Mouse (Mus musculus) spleen, adult 2 months (tissue): Measurements from ENCODE around the gene Pbx2. TPM values are rescaled to one million over a fixed set of nuclear protein-coding genes. Genes with fewer than 3 reads are reported as not detected.

Experiments used
- DNase-seq, 2 experiments: peaks; one replicate each; pipeline versions ENCODE4 v3.0.0 to v3.0.0-alpha.2; 2012 to 2021; ENCODE audit warnings: low spot score in 2 of 2, low read depth in 1 of 2
- H3K27ac ChIP-seq: fragments of 200-500 bp; 2 replicates; pipeline ENCODE4 v1.5.1; 2012; ENCODE audit warnings: low read length, inconsistent platforms; ENCODE audit not compliant: insufficient read depth
- H3K27me3 ChIP-seq: fragments of 200-500 bp; 2 replicates; pipeline ENCODE4 v1.6.1; 2012; ENCODE audit warnings: mild to moderate bottlenecking, moderate library complexity, low read length, inconsistent platforms; ENCODE audit not compliant: control insufficient read depth, insufficient read depth
- H3K36me3 ChIP-seq: fragments of 200-500 bp; 2 replicates; pipeline ENCODE4 v1.6.1; 2012; ENCODE audit warnings: mild to moderate bottlenecking, low read length, inconsistent platforms; ENCODE audit not compliant: control insufficient read depth, insufficient read depth
- H3K4me1 ChIP-seq: fragments of 200-500 bp; 2 replicates; pipeline ENCODE4 v1.6.1; 2011; ENCODE audit warnings: inconsistent platforms; ENCODE audit not compliant: control insufficient read depth, insufficient read depth, insufficient read length
- H3K4me3 ChIP-seq: fragments of 200-500 bp; 2 replicates; pipeline ENCODE4 v1.5.1; 2011; ENCODE audit warnings: mild to moderate bottlenecking, inconsistent platforms; ENCODE audit not compliant: insufficient read depth, insufficient read length; ENCODE audit errors: extremely low read depth
- CTCF ChIP-seq: fragments of 200-500 bp; IDR thresholded peaks from 2 replicates; pipeline ENCODE4 v1.5.1; 2011; ENCODE audit warnings: mild to moderate bottlenecking, inconsistent platforms; ENCODE audit not compliant: insufficient read depth, insufficient read length, insufficient replicate concordance; ENCODE audit errors: extremely low read depth
- POLR2A ChIP-seq: fragments of 200-500 bp; IDR thresholded peaks from 2 replicates; pipeline ENCODE4 v1.6.1; 2011; ENCODE audit warnings: low read depth, low read length, inconsistent platforms
- WGBS: fragments of 180-500 bp; shearing (Covaris S2); methylation state at CpG from one replicate; pipeline ENCODE4 v1.1.7; 2018; 5-methylcytosine and 5-hydroxymethylcytosine counted together
- polyA plus RNA-seq: library from polyadenylated mRNA; depleted of rRNA; stranded (reverse); fragments of >200 nt; gene quantifications from 2 replicates; pipeline ENCODE4 v1.2.3, GENCODE M21; 2012

Gene Pbx2
- polyA plus RNA-seq, 1 experiment: 60.4 TPM

DNA sequence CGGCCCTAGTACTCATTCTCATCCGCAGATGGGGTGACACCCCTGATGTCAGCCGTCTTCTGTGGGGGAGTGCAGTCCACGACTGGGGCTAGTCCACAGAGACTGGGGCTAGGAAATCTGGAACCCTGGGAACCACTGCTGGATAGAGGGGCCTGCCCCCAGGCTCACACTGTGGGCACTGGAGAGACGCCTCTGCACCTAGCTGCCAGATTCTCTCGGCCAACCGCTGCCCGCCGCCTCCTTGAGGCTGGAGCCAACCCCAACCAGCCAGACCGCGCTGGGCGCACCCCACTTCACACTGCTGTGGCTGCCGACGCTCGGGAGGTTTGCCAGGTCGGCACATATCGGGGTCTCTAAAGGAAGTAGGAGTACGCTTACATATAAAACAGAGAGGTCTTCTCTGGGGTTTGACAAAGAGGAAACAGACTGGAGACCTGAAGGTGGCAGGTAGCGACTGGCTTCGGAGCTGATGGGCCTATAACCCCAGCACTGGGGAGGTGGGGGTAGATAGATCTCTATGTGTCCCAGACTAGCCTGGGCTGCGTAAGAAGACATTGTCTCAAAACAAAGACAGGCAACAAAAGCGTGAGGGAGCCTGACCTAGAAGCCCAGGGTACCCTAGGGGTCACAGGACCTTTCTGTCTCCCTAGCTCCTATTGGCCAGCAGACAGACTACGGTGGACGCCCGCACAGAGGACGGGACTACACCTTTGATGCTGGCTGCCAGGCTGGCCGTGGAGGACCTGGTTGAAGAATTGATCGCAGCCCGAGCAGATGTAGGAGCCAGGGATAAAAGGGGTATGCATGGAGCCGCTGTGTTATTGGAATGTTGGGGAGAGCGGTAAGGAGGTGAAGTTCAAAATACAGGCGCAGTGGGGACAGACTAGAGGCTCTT is 4.9 kb upstream of the Pbx2 start:
- peaks cover 9% of the 10 kb centered on the region; the same call in 1 of the 2 replicates for H3K4me1 ChIP-seq
- peak overlapping the region; percentile 89; the same call in 1 of the 2 replicates for H3K4me3 ChIP-seq
- peaks cover 2% of the 10 kb centered on the region; the same call in 1 of the 2 replicates for H3K36me3 ChIP-seq
- TF ChIP-seq CTCF: no peak
- no peak for TF ChIP-seq POLR2A
- no peak overlapping the region for H3K27ac ChIP-seq
- DNase-seq: no peak
- 51% methylated on average over 32 of the region's 32 CpGs for WGBS
- H3K27me3 ChIP-seq: no peaks in the 10 kb centered on the region

- Histone ChIP-seq H3K27ac (peak overlapping the region; percentile 90), H3K27me3 (no peaks in the 10 kb centered on the region), H3K4me3 (peak overlapping the region; percentile 89), H3K36me3 (peaks cover 3% of the 10 kb centered on the region; the same call in 1 of the 2 replicates), H3K4me1 (peaks cover 9% of the 10 kb centered on the region; the same call in 1 of the 2 replicates)
- DNase-seq: peak in 1 of 2 experiments; percentile 81
- WGBS: under 1% methylated on average over 38 of the region's 38 CpGs
- TF ChIP-seq POLR2A: no peak
- no peak for TF ChIP-seq CTCF
These were observed 4.2 kb upstream of the Pbx2 start for GRCm38 (mm10) chr17:34586796-34587422.

- Histone ChIP-seq H3K4me1 (peaks cover 9% of the 10 kb centered on the region; the same call in 1 of the 2 replicates), H3K27ac (peak overlapping the region; percentile 94), H3K36me3 (peaks cover 3% of the 10 kb centered on the region; the same call in 1 of the 2 replicates), H3K27me3 (no peaks in the 10 kb centered on the region), H3K4me3 (peak overlapping the region; percentile 89)
- DNase-seq: peak; percentile 83 to 97
- 1% methylated on average over 50 of the region's 50 CpGs for WGBS
- TF ChIP-seq POLR2A (peak; percentile 97), CTCF (no peak)
These were observed 3.6 kb upstream of the Pbx2 start for GRCm38 (mm10) chr17:34587423-34587811.

DNA sequence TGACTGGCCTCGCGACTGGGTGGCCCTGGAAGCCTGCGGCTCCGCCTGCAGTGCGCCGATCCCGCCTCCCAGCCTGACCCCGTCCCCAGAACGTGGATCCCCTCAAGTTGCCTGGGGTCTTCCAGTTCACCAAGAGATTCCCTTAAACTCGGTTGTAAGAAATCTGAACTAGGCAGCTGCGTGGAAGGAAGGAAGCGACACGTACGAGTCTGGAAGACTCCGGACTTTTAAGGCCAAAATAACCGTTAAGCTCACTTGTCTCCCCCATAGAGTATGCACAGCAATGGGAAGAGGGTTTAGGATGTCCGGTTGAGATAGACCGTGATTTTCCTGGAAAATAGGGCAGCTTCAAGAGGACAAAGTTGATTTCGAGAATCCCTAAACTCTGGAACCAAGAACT is 3.3 kb upstream of the Pbx2 start:
- Histone ChIP-seq H3K36me3 (peaks cover 3% of the 10 kb centered on the region; the same call in 1 of the 2 replicates), H3K27me3 (no peaks in the 10 kb centered on the region), H3K4me3 (peak overlapping the region; percentile 84), H3K4me1 (peaks cover 10% of the 10 kb centered on the region; the same call in 1 of the 2 replicates), H3K27ac (peak overlapping the region; percentile 94)
- DNase-seq: no peak
- no peak for TF ChIP-seq POLR2A
- under 1% methylated on average over 19 of the region's 19 CpGs for WGBS

- no peak for DNase-seq
- WGBS: 54% methylated on average over 3 of the region's 3 CpGs
- peak overlapping the region; percentile 61 for H3K27ac ChIP-seq
- TF ChIP-seq POLR2A: no peak
- TF ChIP-seq CTCF: no peak
- peak overlapping the region; percentile 82 for H3K4me3 ChIP-seq
- H3K4me1 ChIP-seq: peaks cover 14% of the 10 kb centered on the region; the same call in 1 of the 2 replicates
- H3K36me3 ChIP-seq: peaks cover 3% of the 10 kb centered on the region; the same call in 1 of the 2 replicates
- H3K27me3 ChIP-seq: no peaks in the 10 kb centered on the region
These were observed 2.3 kb upstream of the Pbx2 start for GRCm38 (mm10) chr17:34588767-34589166.

GRCm38 (mm10) chr17:34589206-34589605 is 1.9 kb upstream of the Pbx2 start:
- Histone ChIP-seq H3K27me3 (no peaks in the 10 kb centered on the region), H3K4me3 (peak overlapping the region; percentile 82), H3K36me3 (peaks cover 7% of the 10 kb centered on the region), H3K4me1 (peaks cover 14% of the 10 kb centered on the region; the same call in 1 of the 2 replicates), H3K27ac (peak overlapping the region; percentile 100)
- DNase-seq: no peak
- TF ChIP-seq POLR2A (no peak), CTCF (no peak)
- 18% methylated on average over 7 of the region's 7 CpGs for WGBS
